Mouse (Mus musculus): ENCODE data around the gene Sytl1.

- TF ChIP-seq POLR2A (IDR thresholded peaks at IDR 0.05; ENCODE audit: low read depth, low read length) (no peak), CTCF (IDR thresholded peaks at IDR 0.05; ENCODE audit: borderline replicate concordance, insufficient read depth, low read length) (no peak)
These were observed 41.9 kb upstream of the Sytl1 start for GRCm38 (mm10) chr4:133304770-133305169.
